ENCODE assay signal across 21 mouse cellular contexts in genomic region chr9:37220755-37221154, GRCm38 (mm10). TPM values are rescaled to one million over a fixed set of nuclear protein-coding genes. Genes with fewer than 3 reads are reported as not detected.
DNase-seq lines count a peak whose midpoint lies in the region; ATAC-seq and TF ChIP-seq lines count a peak whose summit lies in the region.
"Had no signal": no experiment of that assay in that cellular context is flagged by ENCODE, and none has a peak within 500 bp of the region (broad histone marks: within the 10 kb centered on the region; RNA-seq: fewer than 3 reads in every experiment).

No protein-coding gene starts in this region.

- WGBS in midbrain, embryonic 14.5 days: 72% methylated on average over 8 of the region's 8 CpGs
- 63% methylated on average over 8 of the region's 8 CpGs for WGBS in midbrain, postnatal 0 days

- H3K9me3 ChIP-seq in midbrain, embryonic 14.5 days (ENCODE audit: control insufficient read depth, low read length): no peaks in the 10 kb centered on the region
- H3K9me3 ChIP-seq in midbrain, postnatal 0 days (ENCODE audit: low read length): no peaks in the 10 kb centered on the region
- H3K9me3 ChIP-seq: forebrain, embryonic 15.5 days; heart, embryonic 15.5 days; hindbrain, embryonic 10.5 days; hindbrain, embryonic 13.5 days had no signal

- H3K27me3 ChIP-seq in midbrain, embryonic 14.5 days (ENCODE audit: control insufficient read depth, insufficient read depth, low read length): no peaks in the 10 kb centered on the region
- H3K27me3 ChIP-seq in midbrain, postnatal 0 days (ENCODE audit: insufficient read depth, low read length): no peaks in the 10 kb centered on the region
- H3K27me3 ChIP-seq: forebrain, embryonic 15.5 days; heart, embryonic 12.5 days; heart, embryonic 15.5 days; hindbrain, embryonic 13.5 days had no signal

- 0 out of 2 replicates have a peak, but pooled peaks cover 3% of the 10 kb centered on the region for H3K36me3 ChIP-seq in midbrain, embryonic 14.5 days (ENCODE audit: control insufficient read depth, insufficient read depth, low read length)
- 0 out of 2 replicates have a peak, but pooled peaks cover 6% of the 10 kb centered on the region for H3K36me3 ChIP-seq in midbrain, postnatal 0 days (ENCODE audit: insufficient read depth, low read length)
- H3K36me3 ChIP-seq: heart, embryonic 12.5 days; heart, embryonic 15.5 days had no signal

- peak overlapping the region; percentile 10; the same call in 1 of the 2 replicates for H3K27ac ChIP-seq in layer of hippocampus, adult 2 months
- no peak overlapping the region; the same call in 1 of the 2 replicates for H3K27ac ChIP-seq in midbrain, embryonic 14.5 days (replicated peaks; ENCODE audit: low read depth, low read length)
- no peak overlapping the region for H3K27ac ChIP-seq in midbrain, postnatal 0 days (ENCODE audit: low read depth, low read length)
- H3K27ac ChIP-seq: forebrain, embryonic 15.5 days; heart, embryonic 15.5 days; hindbrain, embryonic 10.5 days; hindbrain, embryonic 13.5 days had no signal

- no peak for TF ChIP-seq POLR2A in brain, embryonic 14.5 days (IDR thresholded peaks at IDR 0.05; ENCODE audit: borderline replicate concordance, extremely low read depth, insufficient read depth, insufficient read length, poor library complexity, severe bottlenecking)

- no peak; the same call in 1 of the 2 replicates for ATAC-seq in midbrain, embryonic 14.5 days (ENCODE audit: low FRiP score, low TSS enrichment)
- ATAC-seq in midbrain, postnatal 0 days (ENCODE audit: low FRiP score): no peak
- ATAC-seq in activated CD4-positive, CD25-positive, alpha-beta regulatory T cell, adult 4 months: no peak
- ATAC-seq: CD4-positive, CD25-positive, alpha-beta regulatory T cell, adult 4 months; forebrain, embryonic 15.5 days had no signal

- no peak for DNase-seq in layer of hippocampus, adult 2 months (ENCODE audit: low spot score in 2 of 2)
- no peak for DNase-seq in layer of hippocampus, postnatal 36 days
- DNase-seq in midbrain, embryonic 14.5 days: peak; percentile 31
- no peak for DNase-seq in midbrain, postnatal 0 days (ENCODE audit: low spot score)
- DNase-seq in brain, embryonic 14.5 days (ENCODE audit: low read depth): peak; percentile 47
- DNase-seq: adrenal gland, adult 8-10 months; adrenal gland, postnatal 25 days; cerebellum, adult 18-20 months; cerebellum, adult 9-10 months; cerebellum, postnatal 14 days; gastrocnemius, postnatal 25 days; heart, adult 18-20 months; heart, postnatal 10 days; heart, postnatal 36 days had no signal

- peaks cover 2% of the 10 kb centered on the region; the same call in 1 of the 2 replicates for H3K4me1 ChIP-seq in midbrain, embryonic 14.5 days (ENCODE audit: control insufficient read depth, insufficient read depth, low read length)
- no peaks in the 10 kb centered on the region for H3K4me1 ChIP-seq in midbrain, postnatal 0 days (ENCODE audit: insufficient read depth, low read length)
- H3K4me1 ChIP-seq: forebrain, embryonic 15.5 days; hindbrain, embryonic 13.5 days had no signal

- H3K9ac ChIP-seq in midbrain, embryonic 14.5 days (replicated peaks; ENCODE audit: low read length): no peak overlapping the region
- H3K9ac ChIP-seq in midbrain, postnatal 0 days (replicated peaks; ENCODE audit: low read length, poor library complexity, severe bottlenecking): no peak overlapping the region
- H3K9ac ChIP-seq: forebrain, embryonic 15.5 days; heart, embryonic 12.5 days; heart, embryonic 15.5 days; hindbrain, embryonic 13.5 days had no signal

- H3K4me2 ChIP-seq in midbrain, embryonic 14.5 days (ENCODE audit: low read length): no peak overlapping the region
- no peak overlapping the region for H3K4me2 ChIP-seq in midbrain, postnatal 0 days (ENCODE audit: low read depth, low read length, poor library complexity, severe bottlenecking)
- H3K4me2 ChIP-seq: forebrain, embryonic 15.5 days; heart, embryonic 12.5 days; heart, embryonic 15.5 days; hindbrain, embryonic 13.5 days had no signal

- no peak for TF ChIP-seq CTCF in layer of hippocampus, adult 2 months (conservative IDR thresholded peaks at IDR 0.05)
- no peak for TF ChIP-seq CTCF in midbrain, postnatal 0 days (IDR thresholded peaks at IDR 0.05)
- no peak for TF ChIP-seq CTCF in brain, embryonic 14.5 days (IDR thresholded peaks at IDR 0.05; ENCODE audit: borderline replicate concordance, extremely low read depth, insufficient read depth, insufficient read length)

- H3K4me3 ChIP-seq in layer of hippocampus, adult 2 months: no peak overlapping the region
- H3K4me3 ChIP-seq in midbrain, embryonic 14.5 days (replicated peaks; ENCODE audit: low read depth, low read length): no peak overlapping the region
- H3K4me3 ChIP-seq in midbrain, postnatal 0 days (ENCODE audit: low read depth, low read length): no peak overlapping the region
- H3K4me3 ChIP-seq: forebrain, embryonic 15.5 days; heart, embryonic 12.5 days; heart, embryonic 15.5 days; hindbrain, embryonic 10.5 days; hindbrain, embryonic 13.5 days had no signal

RNA-seq across cellular contexts. Expression of gene Tmem218, which starts 12.7 kb away (rescaled TPM):
- 1 to 10 TPM; 6.2 to 8.1 TPM for total RNA-seq in layer of hippocampus, adult 2 months (2021)
- total RNA-seq in layer of hippocampus, postnatal 36 days (2021): 1 to 10 TPM; 8.4 to 8.8 TPM
- 8.4 and 10.1 TPM in 2 replicates for polyA plus RNA-seq in midbrain, embryonic 14.5 days (2014; fragmentation: Nextera tagmentation; extraction: Ambion mirVana)
- total RNA-seq in midbrain, postnatal 0 days (2014; rRNA removed): 4.9 and 5.9 TPM in 2 replicates
- 9.9 TPM in 2 replicates for polyA plus RNA-seq in midbrain, postnatal 0 days (2015; fragmentation: Nextera tagmentation; extraction: Ambion mirVana)
- polyA plus RNA-seq in brain, embryonic 14.5 days (2012; rRNA removed): 4.7 and 4.8 TPM in 2 replicates
- polyA plus RNA-seq in activated CD4-positive, CD25-positive, alpha-beta regulatory T cell, adult 4 months (2017; shearing (Covaris generic)): 1 to 10 TPM; 3.1 to 3.2 TPM

RNA-seq across cellular contexts. Expression of gene Slc37a2, which starts 34.8 kb away (rescaled TPM):
- total RNA-seq in layer of hippocampus, adult 2 months (2021): 1 to 10 TPM; 1.1 to 1.6 TPM
- total RNA-seq in layer of hippocampus, postnatal 36 days (2021): 1 to 10 TPM; 1.4 to 1.8 TPM
- 0.53 and 1.7 TPM in 2 replicates for polyA plus RNA-seq in midbrain, embryonic 14.5 days (2014; fragmentation: Nextera tagmentation; extraction: Ambion mirVana)
- total RNA-seq in midbrain, postnatal 0 days (2014; rRNA removed): 3.5 and 4.2 TPM in 2 replicates
- 1.1 and 1.2 TPM in 2 replicates for polyA plus RNA-seq in midbrain, postnatal 0 days (2015; fragmentation: Nextera tagmentation; extraction: Ambion mirVana)
- polyA plus RNA-seq in brain, embryonic 14.5 days (2012; rRNA removed): 1.5 and 1.6 TPM in 2 replicates
- 1 to 10 TPM; 1.4 to 1.7 TPM for polyA plus RNA-seq in activated CD4-positive, CD25-positive, alpha-beta regulatory T cell, adult 4 months (2017; shearing (Covaris generic))

Comparison
In these comparisons a context has a peak if more than half of its experiments do, and no peak if none do; other contexts are left out.
1. DNase-seq: peak in midbrain, embryonic 14.5 days (single experiment) and brain, embryonic 14.5 days (single experiment); none in layer of hippocampus, adult 2 months (0 of 2), layer of hippocampus, postnatal 36 days (0 of 2) and midbrain, postnatal 0 days (single experiment).